Mouse (Mus musculus) liver, embryonic 13.5 days (tissue): Measurements from ENCODE around the gene Scd2. TPM values are rescaled to one million over a fixed set of nuclear protein-coding genes. Genes with fewer than 3 reads are reported as not detected.

Experiments used
- ATAC-seq: fragments of 200-750 bp; cut with Nextera tagmentation; 2 replicates; pipeline ENCODE4 v1.8.0; 2017; ENCODE audit warnings: low read depth, mild to moderate bottlenecking, moderate number of reproducible peaks, moderate library complexity
- DNase-seq: peaks from one replicate; pipeline ENCODE4 v3.0.0; 2022
- H3K27ac ChIP-seq: fragments of 300-500 bp; sonication (generic); 2 replicates; pipeline ENCODE4 v1.5.1; 2015; ENCODE audit warnings: moderate library complexity, mild to moderate bottlenecking, inconsistent platforms
- H3K27me3 ChIP-seq: fragments of 300-500 bp; sonication (generic); 2 replicates; pipeline ENCODE4 v1.6.1; 2015; ENCODE audit warnings: mild to moderate bottlenecking, inconsistent platforms
- H3K36me3 ChIP-seq: fragments of 300-500 bp; sonication (generic); 2 replicates; pipeline ENCODE4 v1.6.1; 2015; ENCODE audit warnings: mild to moderate bottlenecking, inconsistent platforms
- H3K4me1 ChIP-seq: fragments of 300-500 bp; sonication (generic); replicated peaks from 2 replicates; pipeline ENCODE4 v1.6.1; 2015; ENCODE audit warnings: inconsistent platforms
- H3K4me2 ChIP-seq: fragments of 300-500 bp; sonication (generic); 2 replicates; pipeline ENCODE4 v1.6.1; 2015; ENCODE audit warnings: inconsistent platforms, mild to moderate bottlenecking, moderate library complexity
- H3K4me3 ChIP-seq: fragments of 300-500 bp; sonication (generic); replicated peaks from 2 replicates; pipeline ENCODE4 v1.5.1; 2015; ENCODE audit warnings: mild to moderate bottlenecking, inconsistent platforms
- H3K9ac ChIP-seq: fragments of 300-500 bp; sonication (generic); 2 replicates; pipeline ENCODE4 v1.6.1; 2015; ENCODE audit warnings: mild to moderate bottlenecking, inconsistent platforms
- H3K9me3 ChIP-seq: fragments of 300-500 bp; sonication (generic); replicated peaks from 2 replicates; pipeline ENCODE4 v1.6.1; 2016; ENCODE audit warnings: inconsistent platforms
- WGBS: fragments of 180-500 bp; shearing (Covaris S2); methylation state at CpG from one replicate; pipeline ENCODE4 v1.1.7; 2015; ENCODE audit not compliant: insufficient replicate concordance; 5-methylcytosine and 5-hydroxymethylcytosine counted together
- polyA plus RNA-seq: library from polyadenylated mRNA; unstranded; fragments of >200 nt; fragmentation: Nextera tagmentation; extraction: Ambion mirVana; gene quantifications from 2 replicates; pipeline ENCODE4 v1.2.1, GENCODE M21; 2015

Scd2 gene
- polyA plus RNA-seq, 1 experiment from 2014 or later: 73.7 TPM

GRCm38 (mm10) chr19:44286109-44286508 lies 7.4 kb upstream of the Scd2 start:
- Histone ChIP-seq H3K9ac (peak overlapping the region; percentile 36), H3K4me2 (peak overlapping the region; percentile 12; the same call in 1 of the 2 replicates), H3K4me3 (no peak overlapping the region), H3K36me3 (no peaks in the 10 kb centered on the region), H3K27me3 (no peaks in the 10 kb centered on the region), H3K27ac (peak overlapping the region; percentile 92), H3K4me1 (peaks cover 88% of the 10 kb centered on the region), H3K9me3 (no peaks in the 10 kb centered on the region)
- ATAC-seq: no peak
- WGBS: 22% methylated on average over 2 of the region's 2 CpGs
- no peak for DNase-seq

GRCm38 (mm10) chr19:44287415-44288110 lies 5.9 kb upstream of the Scd2 start:
- DNase-seq (no peak), ATAC-seq (no peak)
- Histone ChIP-seq H3K9ac (no peak overlapping the region), H3K4me3 (no peak overlapping the region), H3K27ac (peak overlapping the region; percentile 37), H3K4me2 (no peak overlapping the region), H3K9me3 (no peaks in the 10 kb centered on the region), H3K27me3 (no peaks in the 10 kb centered on the region), H3K4me1 (peaks cover 88% of the 10 kb centered on the region), H3K36me3 (no peaks in the 10 kb centered on the region)
- 45% methylated on average over 11 of the region's 11 CpGs for WGBS

GRCm38 (mm10) chr19:44292083-44292482 lies 1.4 kb upstream of the Scd2 start:
- DNase-seq: no peak
- peak overlapping the region; percentile 74 for H3K9ac ChIP-seq

GRCm38 (mm10) chr19:44292483-44292882 lies 991 bp upstream of the Scd2 start:
- Histone ChIP-seq H3K27ac (peak overlapping the region; percentile 89), H3K4me1 (peaks cover 85% of the 10 kb centered on the region), H3K4me2 (peak overlapping the region; percentile 83), H3K9me3 (no peaks in the 10 kb centered on the region), H3K27me3 (no peaks in the 10 kb centered on the region), H3K36me3 (peaks cover 25% of the 10 kb centered on the region), H3K4me3 (peak overlapping the region; percentile 74), H3K9ac (peak overlapping the region; percentile 74)
- ATAC-seq: no peak
- no peak for DNase-seq
- 16% methylated on average over 3 of the region's 3 CpGs for WGBS

More at GRCm38 (mm10) chr19:44292083-44292482, 1.4 kb upstream of the Scd2 start:
- ATAC-seq: no peak
- Histone ChIP-seq H3K27me3 (no peaks in the 10 kb centered on the region), H3K4me3 (no peak overlapping the region), H3K27ac (peak overlapping the region; percentile 89), H3K4me2 (peak overlapping the region; percentile 83), H3K4me1 (peaks cover 85% of the 10 kb centered on the region), H3K36me3 (peaks cover 21% of the 10 kb centered on the region), H3K9me3 (no peaks in the 10 kb centered on the region)
- WGBS: 77% methylated on average over 2 of the region's 2 CpGs

GRCm38 (mm10) chr19:44293769-44294551 lies 486 bp downstream of the Scd2 start:
- Histone ChIP-seq H3K36me3 (peaks cover 39% of the 10 kb centered on the region), H3K9ac (peak overlapping the region; percentile 80), H3K9me3 (no peaks in the 10 kb centered on the region), H3K27me3 (no peaks in the 10 kb centered on the region), H3K27ac (peak overlapping the region; percentile 94), H3K4me3 (peak overlapping the region; percentile 74), H3K4me1 (peaks cover 86% of the 10 kb centered on the region), H3K4me2 (peak overlapping the region; percentile 83)
- DNase-seq (peak; percentile 88), ATAC-seq (peak; percentile 92)
- 0% methylated on average over 30 of the region's 31 CpGs for WGBS

- peak; percentile 30 for ATAC-seq
- H3K27ac ChIP-seq: peak overlapping the region; percentile 94
Measured at GRCm38 (mm10) chr19:44294588-44295041, 1.1 kb downstream of the Scd2 start.

GRCm38 (mm10) chr19:44295251-44295650 lies 1.8 kb downstream of the Scd2 start:
- Histone ChIP-seq H3K4me2 (peak overlapping the region; percentile 83), H3K27ac (peak overlapping the region; percentile 94), H3K4me3 (peak overlapping the region; percentile 74), H3K27me3 (no peaks in the 10 kb centered on the region), H3K9ac (peak overlapping the region; percentile 80), H3K36me3 (peaks cover 52% of the 10 kb centered on the region), H3K9me3 (no peaks in the 10 kb centered on the region), H3K4me1 (peaks cover 91% of the 10 kb centered on the region)
- ATAC-seq (no peak), DNase-seq (no peak)
- 16% methylated on average over 3 of the region's 3 CpGs for WGBS

More at GRCm38 (mm10) chr19:44294588-44295041, 1.1 kb downstream of the Scd2 start:
- H3K4me3 ChIP-seq: peak overlapping the region; percentile 74
- no peaks in the 10 kb centered on the region for H3K9me3 ChIP-seq
- H3K27me3 ChIP-seq: no peaks in the 10 kb centered on the region
- peak overlapping the region; percentile 83 for H3K4me2 ChIP-seq
- peaks cover 89% of the 10 kb centered on the region for H3K4me1 ChIP-seq
- peaks cover 45% of the 10 kb centered on the region for H3K36me3 ChIP-seq
- peak; percentile 84 for DNase-seq
- WGBS: under 1% methylated on average over 14 of the region's 14 CpGs
- H3K9ac ChIP-seq: peak overlapping the region; percentile 80

- H3K4me1 ChIP-seq: peaks cover 92% of the 10 kb centered on the region
- no peaks in the 10 kb centered on the region for H3K27me3 ChIP-seq
- peak overlapping the region; percentile 94 for H3K27ac ChIP-seq
- H3K4me3 ChIP-seq: peak overlapping the region; percentile 74
- DNase-seq: peak; percentile 85
- H3K9ac ChIP-seq: peak overlapping the region; percentile 80
- peak overlapping the region; percentile 83 for H3K4me2 ChIP-seq
- peaks cover 56% of the 10 kb centered on the region for H3K36me3 ChIP-seq
- peak; percentile 26 for ATAC-seq
- 9% methylated on average over 4 of the region's 4 CpGs for WGBS
- no peaks in the 10 kb centered on the region for H3K9me3 ChIP-seq
Measured at GRCm38 (mm10) chr19:44295741-44296140, 2.3 kb downstream of the Scd2 start.

GRCm38 (mm10) chr19:44296186-44296585 lies 2.7 kb downstream of the Scd2 start:
- peak overlapping the region; percentile 94 for H3K27ac ChIP-seq
- DNase-seq: no peak

GRCm38 (mm10) chr19:44297068-44297760 lies 3.7 kb downstream of the Scd2 start:
- Histone ChIP-seq H3K4me2 (peak overlapping the region; percentile 83), H3K27me3 (no peaks in the 10 kb centered on the region), H3K9ac (peak overlapping the region; percentile 80), H3K4me3 (peak overlapping the region; percentile 74), H3K4me1 (peaks cover 93% of the 10 kb centered on the region), H3K27ac (peak overlapping the region; percentile 61), H3K36me3 (peaks cover 70% of the 10 kb centered on the region), H3K9me3 (no peaks in the 10 kb centered on the region)
- ATAC-seq: no peak
- no peak for DNase-seq
- 69% methylated on average over 8 of the region's 8 CpGs for WGBS

More at GRCm38 (mm10) chr19:44296186-44296585, 2.7 kb downstream of the Scd2 start:
- H3K4me3 ChIP-seq: peak overlapping the region; percentile 74
- H3K9me3 ChIP-seq: no peaks in the 10 kb centered on the region
- no peak for ATAC-seq
- H3K4me1 ChIP-seq: peaks cover 94% of the 10 kb centered on the region
- H3K27me3 ChIP-seq: no peaks in the 10 kb centered on the region
- H3K4me2 ChIP-seq: peak overlapping the region; percentile 83
- peak overlapping the region; percentile 80 for H3K9ac ChIP-seq
- peaks cover 61% of the 10 kb centered on the region for H3K36me3 ChIP-seq
- 54% methylated on average over 7 of the region's 7 CpGs for WGBS

GRCm38 (mm10) chr19:44297862-44298261 lies 4.4 kb downstream of the Scd2 start:
- Histone ChIP-seq H3K27me3 (no peaks in the 10 kb centered on the region), H3K27ac (peak overlapping the region; percentile 57; the same call in 1 of the 2 replicates)

More at GRCm38 (mm10) chr19:44297862-44298261, 4.4 kb downstream of the Scd2 start:
- H3K36me3 ChIP-seq: peaks cover 77% of the 10 kb centered on the region
- H3K4me3 ChIP-seq: peak overlapping the region; percentile 74
- H3K9me3 ChIP-seq: no peaks in the 10 kb centered on the region
- peak overlapping the region; percentile 80 for H3K9ac ChIP-seq
- no peak for DNase-seq
- 81% methylated on average over 9 of the region's 9 CpGs for WGBS
- no peak for ATAC-seq
- H3K4me2 ChIP-seq: peak overlapping the region; percentile 83
- H3K4me1 ChIP-seq: peaks cover 90% of the 10 kb centered on the region
